Mouse (Mus musculus) ES-E14 (cell line): ENCODE measurements around the gene Cyth2. TPM values are rescaled to one million over a fixed set of nuclear protein-coding genes. Genes with fewer than 3 reads are reported as not detected.

Experiments
- DNase-seq: peaks from one replicate; pipeline ENCODE4 v3.0.0-alpha.2; 2013; ENCODE audit warnings: low read depth, low spot score
- H3K27ac ChIP-seq: 2 replicates; pipeline ENCODE4 v1.5.1; 2012; ENCODE audit warnings: low read depth, mild to moderate bottlenecking, low read length, moderate library complexity, mixed read lengths; ENCODE audit not compliant: poor library complexity, insufficient read depth, severe bottlenecking
- H3K36me3 ChIP-seq: 2 replicates; pipeline ENCODE4 v1.6.1; 2012; ENCODE audit warnings: mild to moderate bottlenecking, low read length, moderate library complexity, mixed read lengths; ENCODE audit not compliant: control insufficient read depth, poor library complexity, insufficient read depth, severe bottlenecking
- H3K4me1 ChIP-seq, 2 experiments: fragments of 150-350 bp in 1 of 2; sonication (generic) in 1 of 2; 2 replicates each; pipeline ENCODE4 v1.6.1; 2012; ENCODE audit warnings: low read length in 2 of 2, mild to moderate bottlenecking in 1 of 2, mixed read lengths in 1 of 2; ENCODE audit not compliant: control insufficient read depth in 2 of 2, insufficient read depth in 2 of 2, poor library complexity in 1 of 2
- H3K4me3 ChIP-seq, 2 experiments: fragments of 150-350 bp in 1 of 2; sonication (generic) in 1 of 2; 2 replicates each; pipeline ENCODE4 v1.5.1; 2012; ENCODE audit warnings: low read length in 2 of 2, low read depth in 1 of 2, mild to moderate bottlenecking in 1 of 2, mixed read lengths in 1 of 2; ENCODE audit not compliant: insufficient read depth in 1 of 2, poor library complexity in 1 of 2, severe bottlenecking in 1 of 2
- H3K9ac ChIP-seq: 2 replicates; pipeline ENCODE4 v1.6.1; 2012; ENCODE audit warnings: low read depth, mild to moderate bottlenecking, low read length, mixed read lengths; ENCODE audit not compliant: poor library complexity, insufficient read depth, severe bottlenecking
- H3K9me3 ChIP-seq: fragments of 150-350 bp; sonication (generic); 2 replicates; pipeline ENCODE4 v1.6.1; 2012; ENCODE audit warnings: low read depth, mild to moderate bottlenecking, low read length; ENCODE audit not compliant: control insufficient read depth, insufficient read depth
- CHD2 ChIP-seq: IDR thresholded peaks from 2 replicates; pipeline ENCODE4 v1.6.1; 2014; ENCODE audit warnings: mild to moderate bottlenecking, low read depth, low read length, inconsistent platforms
- HCFC1 ChIP-seq: IDR thresholded peaks from 2 replicates; pipeline ENCODE4 v1.6.1; 2012; ENCODE audit warnings: low read length, inconsistent platforms, borderline replicate concordance; ENCODE audit not compliant: insufficient read depth
- MAFK ChIP-seq: IDR thresholded peaks from 2 replicates; pipeline ENCODE4 v1.6.1; 2014; ENCODE audit warnings: mild to moderate bottlenecking, low read depth, low read length, inconsistent platforms; ENCODE audit not compliant: insufficient read depth
- ZC3H11A ChIP-seq: IDR thresholded peaks from 2 replicates; pipeline ENCODE4 v1.6.1; 2012; ENCODE audit warnings: low read depth, mild to moderate bottlenecking, inconsistent platforms, low read length, borderline replicate concordance
- ZNF384 ChIP-seq: IDR thresholded peaks from 2 replicates; pipeline ENCODE4 v1.6.1; 2012; ENCODE audit warnings: low read depth, low read length, inconsistent platforms
- in situ Hi-C, 2 experiments: fragments of 600-800 bp; cut with MboI; formaldehyde crosslinking; loops; one replicate each; pipeline ENCODE4 v1.15.1; 2025; ENCODE audit warnings: low sequenced_read_pairs in 2 of 2, inconsistent platforms in 1 of 2; ENCODE audit not compliant: unreplicated experiment in 2 of 2
- total RNA-seq: library from RNA; depleted of rRNA; stranded (reverse); fragments of 300-350 nt; gene quantifications from 2 replicates; pipeline ENCODE4 v1.2.3, GENCODE M21; 2012; rRNA removed

The Cyth2 gene
- 96.2 and 113 TPM in 2 replicates for total RNA-seq

DNA sequence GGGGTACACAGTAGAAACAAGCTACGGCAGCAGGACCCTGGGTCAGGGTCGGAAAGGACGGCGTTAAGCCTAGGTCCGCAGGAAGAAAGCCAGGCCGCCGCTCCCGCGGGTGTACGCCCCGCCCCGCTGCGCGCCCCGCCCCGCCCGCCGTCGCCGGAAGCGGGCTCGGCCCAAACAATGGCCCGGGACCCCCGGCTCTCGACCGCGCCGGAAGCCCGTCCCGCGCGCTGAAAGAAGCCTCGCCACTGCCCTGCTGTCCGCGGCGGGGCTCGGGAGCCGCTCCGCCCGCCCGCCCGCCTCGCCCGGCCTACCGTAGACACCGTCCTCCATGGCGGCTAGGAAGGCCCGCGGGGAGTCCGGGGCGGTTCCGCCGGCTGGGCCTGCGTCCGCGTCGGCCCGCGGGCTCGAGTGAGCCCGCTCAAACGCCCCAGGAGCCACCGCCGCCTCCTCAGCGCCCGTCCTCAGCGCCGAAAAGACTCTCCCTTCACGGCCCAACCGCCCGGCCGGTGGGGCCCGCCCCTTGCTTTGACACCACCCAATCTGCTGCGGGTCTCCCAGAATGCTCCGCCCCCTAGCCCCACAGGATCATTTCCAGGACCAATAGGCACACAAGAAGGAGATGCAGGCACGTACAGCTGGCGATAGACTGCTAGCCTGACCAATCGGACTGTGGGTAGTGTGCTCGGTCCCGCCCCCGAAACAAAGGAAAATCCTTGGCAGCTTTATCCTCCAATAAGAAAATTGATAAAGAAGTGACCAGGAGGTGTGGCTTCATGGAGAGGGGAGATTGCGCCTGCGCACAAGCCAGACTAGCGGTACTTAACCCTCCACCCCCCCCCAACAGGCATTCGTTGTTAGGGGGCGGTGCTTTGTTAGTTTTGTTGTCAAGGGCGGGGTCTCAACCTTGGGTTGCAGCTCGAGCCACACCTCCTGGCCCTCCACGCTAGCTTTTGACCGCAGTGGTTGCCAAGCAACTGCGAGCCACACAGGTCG lies at the start of gene Cyth2:
TSS of gene Cyth2 (minus strand) at position 795 of the 993 bp plus-strand sequence.
- in situ Hi-C loops: no loop called here
- TF ChIP-seq CHD2: peak; percentile 85
- TF ChIP-seq MAFK: no peak
- no peak for TF ChIP-seq ZNF384
- no peak for TF ChIP-seq ZC3H11A
- peak; percentile 68; the same call in 1 of the 2 replicates for TF ChIP-seq HCFC1
- peak within 1 kb of the TSS; percentile 99 for H3K9ac ChIP-seq
- peak; percentile 100 for DNase-seq
- peak within 1 kb of the TSS; percentile 98 for H3K27ac ChIP-seq
- H3K9me3 ChIP-seq: no peaks in the 10 kb centered on the region
- peaks cover 2 to 10% of the 10 kb centered on the region in 2 experiments; a peak in 1 of 4 replicates for H3K4me1 ChIP-seq
- peak within 1 kb of the TSS; percentile 84 to 96 for H3K4me3 ChIP-seq
- H3K36me3 ChIP-seq: peaks cover 37% of the 10 kb centered on the region

GRCm38 (mm10) chr7:45862804-45863203 lies 48.4 kb upstream of the Cyth2 start:
- Histone ChIP-seq H3K9me3 (no peaks in the 10 kb centered on the region), H3K4me3 (no peak overlapping the region), H3K36me3 (no peaks in the 10 kb centered on the region), H3K4me1 (peaks cover 3 to 9% of the 10 kb centered on the region in 2 experiments; a peak in 1 of 4 replicates), H3K9ac (no peak overlapping the region), H3K27ac (no peak overlapping the region)
- in situ Hi-C loops: no loop called here
- DNase-seq: no peak
- TF ChIP-seq CHD2: no peak
- TF ChIP-seq HCFC1: peak; percentile 61; the same call in 1 of the 2 replicates

- Histone ChIP-seq H3K4me1 (peaks cover 5 to 7% of the 10 kb centered on the region in 2 experiments; a peak in 2 of 4 replicates), H3K36me3 (no peaks in the 10 kb centered on the region), H3K27ac (no peak overlapping the region), H3K4me3 (no peak overlapping the region), H3K9ac (no peak overlapping the region), H3K9me3 (no peaks in the 10 kb centered on the region)
- no peak for TF ChIP-seq ZNF384
- no peak for TF ChIP-seq MAFK
- TF ChIP-seq HCFC1: no peak
- no peak for TF ChIP-seq CHD2
- no peak for TF ChIP-seq ZC3H11A
- in situ Hi-C loops: no loop called here
- DNase-seq: no peak
These were observed 44.6 kb upstream of the Cyth2 start for GRCm38 (mm10) chr7:45859008-45859407.

- H3K27ac ChIP-seq: no peak overlapping the region
- no peak overlapping the region; the same call in 1 of the 2 replicates for H3K9ac ChIP-seq
- peak overlapping the region; percentile 39 to 41 for H3K4me3 ChIP-seq
- H3K9me3 ChIP-seq: no peaks in the 10 kb centered on the region
- DNase-seq: no peak
- no peak for TF ChIP-seq ZNF384
- no peak for TF ChIP-seq HCFC1
- TF ChIP-seq CHD2: no peak
- no peak for TF ChIP-seq ZC3H11A
- no peak for TF ChIP-seq MAFK
- peaks cover 2 to 5% of the 10 kb centered on the region in 2 experiments; a peak in 2 of 4 replicates for H3K4me1 ChIP-seq
- in situ Hi-C loops: no loop called here
- no peaks in the 10 kb centered on the region for H3K36me3 ChIP-seq
These were observed 42.8 kb upstream of the Cyth2 start for GRCm38 (mm10) chr7:45856950-45857901.
